Mouse (Mus musculus) forebrain, embryonic 11.5 days (tissue): ENCODE data around the gene Copb1. TPM values are rescaled to one million over a fixed set of nuclear protein-coding genes. Genes with fewer than 3 reads are reported as not detected.

Source experiments
- ATAC-seq: fragments of 200-750 bp; cut with Nextera tagmentation; replicated peaks from 2 replicates; pipeline ENCODE4 v1.8.0; 2017; ENCODE audit warnings: moderate TSS enrichment; ENCODE audit not compliant: low FRiP score
- DNase-seq: peaks from one replicate; pipeline ENCODE4 v3.0.0-alpha.2; 2017; ENCODE audit warnings: low spot score
- H3K27ac ChIP-seq: fragments of 300-500 bp; sonication (generic); 2 replicates; pipeline ENCODE4 v1.5.1; 2014; ENCODE audit warnings: low read depth, low read length
- H3K27me3 ChIP-seq: fragments of 300-500 bp; sonication (generic); 2 replicates; pipeline ENCODE4 v1.6.1; 2014; ENCODE audit warnings: mild to moderate bottlenecking, low read length, mixed read lengths; ENCODE audit not compliant: control insufficient read depth, insufficient read depth
- H3K36me3 ChIP-seq: fragments of 300-500 bp; sonication (generic); 2 replicates; pipeline ENCODE4 v1.6.1; 2014; ENCODE audit warnings: mild to moderate bottlenecking, low read length, moderate library complexity, mixed read lengths; ENCODE audit not compliant: control insufficient read depth, insufficient read depth
- H3K4me1 ChIP-seq: fragments of 300-500 bp; sonication (generic); replicated peaks from 2 replicates; pipeline ENCODE4 v1.6.1; 2014; ENCODE audit warnings: low read length, mixed read lengths; ENCODE audit not compliant: control insufficient read depth, insufficient read depth
- H3K4me2 ChIP-seq: fragments of 300-500 bp; sonication (generic); 2 replicates; pipeline ENCODE4 v1.6.1; 2014; ENCODE audit warnings: low read depth, mild to moderate bottlenecking, low read length, moderate library complexity, mixed read lengths; ENCODE audit not compliant: severe bottlenecking
- H3K4me3 ChIP-seq: fragments of 300-500 bp; sonication (generic); 2 replicates; pipeline ENCODE4 v1.5.1; 2014; ENCODE audit warnings: low read depth, low read length
- H3K9ac ChIP-seq: fragments of 300-500 bp; sonication (generic); 2 replicates; pipeline ENCODE4 v1.6.1; 2014; ENCODE audit warnings: low read length
- H3K9me3 ChIP-seq: fragments of 300-500 bp; sonication (generic); 2 replicates; pipeline ENCODE4 v1.6.1; 2016; ENCODE audit warnings: low read length, mixed read lengths; ENCODE audit not compliant: control insufficient read depth
- WGBS: fragments of 180-500 bp; shearing (Covaris S2); extraction: QIAGEN DNeasy Blood & Tissue Kit; methylation state at CpG from one replicate; pipeline ENCODE4 v1.1.7; 2014; 5-methylcytosine and 5-hydroxymethylcytosine counted together
- polyA plus RNA-seq: library from polyadenylated mRNA; unstranded; fragments of >200 nt; fragmentation: Nextera tagmentation; extraction: Ambion mirVana; gene quantifications from 2 replicates; pipeline ENCODE4 v1.2.1, GENCODE M21; 2014

Copb1 gene
- polyA plus RNA-seq, 1 experiment from 2014 or later, result 117 TPM

- no peak for DNase-seq
- WGBS, result 55% methylated on average over 5 of the region's 5 CpGs
These were observed 35.6 kb upstream of the Copb1 start for GRCm38 (mm10) chr7:114290078-114290506.

GRCm38 (mm10) chr7:114284296-114284910 lies 29.9 kb upstream of the Copb1 start:
- Histone ChIP-seq H3K27ac (no peak overlapping the region), H3K4me1 (no peaks in the 10 kb centered on the region), H3K9me3 (no peaks in the 10 kb centered on the region), H3K36me3 (no peaks in the 10 kb centered on the region), H3K4me3 (no peak overlapping the region), H3K4me2 (no peak overlapping the region), H3K9ac (no peak overlapping the region), H3K27me3 (no peaks in the 10 kb centered on the region)
- no peak for DNase-seq
- ATAC-seq, result no peak
- WGBS, result 93% methylated on average over 14 of the region's 14 CpGs

More at GRCm38 (mm10) chr7:114290078-114290506, 35.6 kb upstream of the Copb1 start:
- no peak for ATAC-seq
- H3K4me1 ChIP-seq, result no peaks in the 10 kb centered on the region
- H3K9ac ChIP-seq, result no peak overlapping the region
- no peak overlapping the region for H3K27ac ChIP-seq
- no peak overlapping the region for H3K4me3 ChIP-seq
- no peaks in the 10 kb centered on the region for H3K36me3 ChIP-seq
- H3K9me3 ChIP-seq, result no peaks in the 10 kb centered on the region
- no peaks in the 10 kb centered on the region for H3K27me3 ChIP-seq
- no peak overlapping the region for H3K4me2 ChIP-seq

GRCm38 (mm10) chr7:114283006-114283405 lies 28.5 kb upstream of the Copb1 start:
- Histone ChIP-seq H3K4me3 (no peak overlapping the region), H3K9ac (no peak overlapping the region), H3K27me3 (no peaks in the 10 kb centered on the region), H3K36me3 (no peaks in the 10 kb centered on the region), H3K27ac (no peak overlapping the region), H3K4me2 (no peak overlapping the region), H3K9me3 (no peaks in the 10 kb centered on the region), H3K4me1 (no peaks in the 10 kb centered on the region)
- DNase-seq (no peak), ATAC-seq (no peak)
- WGBS, result 81% methylated on average over 9 of the region's 9 CpGs

GRCm38 (mm10) chr7:114281671-114282070 lies 27.2 kb upstream of the Copb1 start:
- no peaks in the 10 kb centered on the region for H3K36me3 ChIP-seq
- no peak overlapping the region for H3K4me3 ChIP-seq
- DNase-seq, result no peak
- no peaks in the 10 kb centered on the region for H3K27me3 ChIP-seq
- no peak; the same call in 1 of the 2 replicates for ATAC-seq
- 49% methylated on average over 3 of the region's 3 CpGs for WGBS
- H3K9ac ChIP-seq, result no peak overlapping the region
- no peak overlapping the region for H3K4me2 ChIP-seq
- no peak overlapping the region for H3K27ac ChIP-seq
- H3K9me3 ChIP-seq, result no peaks in the 10 kb centered on the region
- no peaks in the 10 kb centered on the region for H3K4me1 ChIP-seq

- Histone ChIP-seq H3K4me1 (no peaks in the 10 kb centered on the region; the same call in 1 of the 2 replicates), H3K4me3 (peak within 1 kb of the TSS; percentile 69), H3K4me2 (peak within 1 kb of the TSS; percentile 87), H3K27me3 (no peaks in the 10 kb centered on the region), H3K9me3 (no peaks in the 10 kb centered on the region), H3K27ac (peak within 1 kb of the TSS; percentile 41; the same call in 1 of the 2 replicates), H3K36me3 (no peaks in the 10 kb centered on the region; the same call in 1 of the 2 replicates), H3K9ac (peak within 1 kb of the TSS; percentile 80)
- ATAC-seq (peak; percentile 94), DNase-seq (peak; percentile 98)
- under 1% methylated on average over 39 of the region's 39 CpGs for WGBS
These were observed 21.7 kb upstream of the Copb1 start, which contains the start of gene Psma1 for GRCm38 (mm10) chr7:114276005-114276752. Gene Psma1 (minus strand): TSS chr7:114276118.

GRCm38 (mm10) chr7:114275372-114276004 lies 21.0 kb upstream of the Copb1 start:
- no peaks in the 10 kb centered on the region; the same call in 1 of the 2 replicates for H3K36me3 ChIP-seq
- H3K9ac ChIP-seq, result peak overlapping the region; percentile 80
- peak overlapping the region; percentile 69 for H3K4me3 ChIP-seq
- H3K27me3 ChIP-seq, result no peaks in the 10 kb centered on the region
- H3K9me3 ChIP-seq, result no peaks in the 10 kb centered on the region
- WGBS, result under 1% methylated on average over 24 of the region's 24 CpGs
- ATAC-seq (no peak), DNase-seq (no peak)
- H3K4me1 ChIP-seq, result no peaks in the 10 kb centered on the region; the same call in 1 of the 2 replicates
- H3K4me2 ChIP-seq, result peak overlapping the region; percentile 87
- H3K27ac ChIP-seq, result peak overlapping the region; percentile 41; the same call in 1 of the 2 replicates

GRCm38 (mm10) chr7:114268446-114268845 lies 13.9 kb upstream of the Copb1 start:
- Histone ChIP-seq H3K4me3 (no peak overlapping the region), H3K9me3 (no peaks in the 10 kb centered on the region), H3K27ac (no peak overlapping the region), H3K9ac (no peak overlapping the region), H3K36me3 (peaks cover 34% of the 10 kb centered on the region), H3K4me2 (no peak overlapping the region), H3K4me1 (no peaks in the 10 kb centered on the region), H3K27me3 (no peaks in the 10 kb centered on the region)
- 91% methylated on average over 5 of the region's 5 CpGs for WGBS
- ATAC-seq (no peak), DNase-seq (no peak)

- Histone ChIP-seq H3K27ac (no peak overlapping the region), H3K9ac (no peak overlapping the region), H3K27me3 (no peaks in the 10 kb centered on the region), H3K9me3 (no peaks in the 10 kb centered on the region; the same call in 1 of the 2 replicates), H3K4me2 (no peak overlapping the region), H3K36me3 (peaks cover 7% of the 10 kb centered on the region), H3K4me1 (no peaks in the 10 kb centered on the region), H3K4me3 (no peak overlapping the region)
- no peak for DNase-seq
- 91% methylated on average over 3 of the region's 3 CpGs for WGBS
- no peak for ATAC-seq
These were observed 2.8 kb downstream of the Copb1 start for GRCm38 (mm10) chr7:114251684-114252083.
